Mouse (Mus musculus) left cerebral cortex, adult 18-20 months (tissue): ENCODE results near the gene Nt5c. TPM values are rescaled to one million over a fixed set of nuclear protein-coding genes. Genes with fewer than 3 reads are reported as not detected.
"Not testable (repeated sequence)": the region's sequence is repeated elsewhere in the genome, so short reads cannot be mapped to it uniquely, and the experiment has no call there.

Experiments
- DNase-seq, 2 experiments: peaks; one replicate each; pipeline ENCODE4 v3.0.0; 2021 to 2022; ENCODE audit warnings: low spot score in 2 of 2, mixed read lengths in 1 of 2
- long read RNA-seq, 2 experiments: library from polyadenylated mRNA; stranded (forward); transcript quantifications; one replicate each; pipeline ENCODE4 v2.0.0; 2021
- total RNA-seq, 2 experiments: library from RNA; stranded (reverse); gene quantifications; 2 replicates each; pipeline ENCODE4 v1.2.3; 2021

Gene Nt5c
- 10 to 100 TPM; 62.2 to 63.3 TPM for total RNA-seq
- long read RNA-seq, experiment 1, transcript Nt5c-201 (5 exons, 858 nt): major isoform, 32 of 60 reads
- long read RNA-seq, experiment 1, transcript Nt5c-204 (2 exons, 395 nt): minor isoform, 5 of 60 reads
- long read RNA-seq, experiment 1, partial matches to known transcripts: 0 of 60 reads
- long read RNA-seq, experiment 1, other reads (novel, unspliced or antisense): 17 of 60 reads
- long read RNA-seq, experiment 2, transcript Nt5c-201 (5 exons, 858 nt): major isoform, 25 of 41 reads
- long read RNA-seq, experiment 2, partial matches to known transcripts: 3 of 41 reads
- long read RNA-seq, experiment 2, other reads (novel, unspliced or antisense): 7 of 41 reads

DNA sequence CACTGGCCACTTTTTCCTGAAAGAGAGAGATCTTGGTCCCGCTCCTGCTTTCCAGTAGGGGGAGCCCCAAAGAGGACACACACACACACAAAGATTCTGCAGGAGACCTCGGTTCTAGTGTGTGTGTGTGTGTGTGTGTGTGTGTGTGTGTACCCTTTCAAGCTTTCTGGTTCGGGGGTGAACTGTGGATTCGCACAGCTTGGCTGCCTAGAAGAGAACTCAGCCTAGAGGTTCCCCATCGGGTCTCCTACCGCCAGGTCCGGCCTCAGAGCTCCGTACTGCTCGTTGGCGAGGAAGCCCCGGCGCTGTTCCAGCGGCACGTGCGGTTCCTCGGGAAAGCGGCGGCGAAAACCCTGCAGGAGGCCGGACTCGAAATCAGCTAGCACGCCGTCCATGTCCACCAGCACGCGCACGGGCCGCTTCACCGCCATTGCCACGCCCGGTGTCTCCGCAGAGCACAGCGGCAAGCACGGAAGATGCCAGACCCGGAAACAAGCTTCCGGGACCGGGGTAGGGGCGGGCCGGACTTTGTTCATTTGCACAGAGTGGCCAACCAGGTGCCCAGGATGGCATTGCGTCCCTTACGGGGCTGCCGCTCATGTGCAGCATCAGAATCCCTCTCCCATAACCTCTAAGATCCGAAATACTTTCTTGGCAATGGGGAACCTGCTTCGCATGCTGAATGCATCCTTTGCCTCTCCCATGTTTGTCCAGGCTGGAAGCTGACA lies at the start of gene Nt5c:
TSS of gene Nt5c (minus strand) at position 507 of the 728 bp plus-strand sequence.
- DNase-seq: peak; percentile 72 to 84

DNA sequence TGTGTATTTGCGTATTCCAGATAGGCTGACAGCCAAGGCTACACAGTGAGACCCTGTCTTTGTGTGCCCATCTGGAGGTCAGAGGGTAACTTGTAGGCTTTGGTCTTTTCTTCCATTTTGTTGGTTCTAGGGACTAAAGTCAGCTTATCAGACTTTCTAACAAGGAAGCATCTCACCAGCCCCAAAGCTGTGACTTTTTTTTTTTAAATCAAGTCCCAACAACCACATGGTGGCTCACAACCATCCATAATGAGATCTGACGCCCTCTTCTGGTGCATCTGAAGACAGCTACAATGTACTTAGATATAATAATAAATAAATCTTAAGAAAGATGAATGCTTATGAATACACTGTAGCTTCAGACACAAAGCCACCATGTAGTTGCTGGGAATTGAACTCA lies 46.4 kb upstream of the Nt5c start:
- no peak for DNase-seq

DNA sequence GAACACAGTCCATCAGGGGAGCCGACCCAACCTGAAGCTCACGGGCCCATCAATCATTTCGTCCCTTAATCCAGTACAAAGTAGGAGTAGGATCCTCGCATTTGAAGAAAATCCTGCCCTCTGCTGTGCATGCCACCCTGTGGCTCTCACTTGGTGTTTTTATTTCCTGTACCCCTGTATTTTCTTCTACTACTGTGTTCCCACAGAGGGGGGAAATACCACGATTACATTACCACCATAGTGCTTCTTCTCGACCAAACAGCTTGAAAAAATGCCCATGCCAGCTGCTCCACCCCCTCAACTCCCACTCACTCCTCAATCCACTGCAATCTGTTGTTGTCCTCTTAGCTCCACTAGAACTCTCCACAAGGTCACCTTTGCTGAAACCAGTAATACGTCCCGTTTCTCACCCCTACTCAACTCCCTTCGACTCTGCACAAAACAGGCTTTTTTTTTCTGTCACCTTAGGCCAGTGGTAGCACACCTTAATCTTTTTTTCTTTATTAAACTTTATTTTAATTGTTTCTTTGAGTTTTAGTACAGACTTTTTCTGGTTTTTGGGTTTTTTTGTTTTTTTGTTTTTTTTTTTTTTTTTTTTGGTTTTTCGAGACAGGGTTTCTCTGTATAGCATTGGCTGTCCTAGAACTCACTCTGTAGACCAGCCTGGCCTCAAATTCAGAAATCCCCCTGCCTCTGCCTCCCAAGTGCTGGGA lies 45.4 kb upstream of the Nt5c start:
- peak; percentile 50 to 57 for DNase-seq

DNA sequence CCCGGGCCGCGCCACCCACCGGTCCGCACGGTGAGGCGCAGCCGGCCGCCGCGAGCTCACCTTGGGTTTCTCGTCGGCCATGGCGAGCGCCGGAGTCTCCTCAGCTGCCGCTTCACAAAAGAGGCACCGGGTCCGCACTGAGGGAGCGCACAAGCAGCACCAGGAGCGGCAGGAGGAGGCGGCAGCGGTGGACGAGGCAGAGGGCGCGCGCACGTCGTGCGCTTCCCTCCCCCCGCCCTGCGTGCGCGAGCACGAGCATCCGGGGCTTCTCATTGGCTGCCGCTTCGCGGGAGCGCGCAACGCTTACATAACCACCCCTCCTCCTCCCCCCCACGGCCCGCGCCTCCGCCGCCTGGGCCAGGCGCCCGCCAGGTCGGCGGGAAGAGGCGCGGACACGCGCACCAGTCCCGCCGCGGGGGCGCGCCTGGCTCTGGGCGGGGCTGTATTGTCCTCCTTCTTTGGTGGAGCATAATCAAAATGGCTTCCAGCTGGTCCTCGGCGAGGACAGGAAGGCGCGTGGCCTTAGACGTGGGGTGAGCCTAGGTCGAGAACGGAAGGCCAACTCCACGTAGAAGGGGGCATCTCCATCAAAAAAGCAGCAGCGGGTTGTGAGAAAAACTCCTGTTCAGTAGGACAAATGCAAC lies 44.5 kb upstream of the Nt5c start, which contains the start of gene Sumo2:
TSS of gene Sumo2 (minus strand) at position 239 of the 644 bp plus-strand sequence.
- DNase-seq: peak; percentile 95 to 97

DNA sequence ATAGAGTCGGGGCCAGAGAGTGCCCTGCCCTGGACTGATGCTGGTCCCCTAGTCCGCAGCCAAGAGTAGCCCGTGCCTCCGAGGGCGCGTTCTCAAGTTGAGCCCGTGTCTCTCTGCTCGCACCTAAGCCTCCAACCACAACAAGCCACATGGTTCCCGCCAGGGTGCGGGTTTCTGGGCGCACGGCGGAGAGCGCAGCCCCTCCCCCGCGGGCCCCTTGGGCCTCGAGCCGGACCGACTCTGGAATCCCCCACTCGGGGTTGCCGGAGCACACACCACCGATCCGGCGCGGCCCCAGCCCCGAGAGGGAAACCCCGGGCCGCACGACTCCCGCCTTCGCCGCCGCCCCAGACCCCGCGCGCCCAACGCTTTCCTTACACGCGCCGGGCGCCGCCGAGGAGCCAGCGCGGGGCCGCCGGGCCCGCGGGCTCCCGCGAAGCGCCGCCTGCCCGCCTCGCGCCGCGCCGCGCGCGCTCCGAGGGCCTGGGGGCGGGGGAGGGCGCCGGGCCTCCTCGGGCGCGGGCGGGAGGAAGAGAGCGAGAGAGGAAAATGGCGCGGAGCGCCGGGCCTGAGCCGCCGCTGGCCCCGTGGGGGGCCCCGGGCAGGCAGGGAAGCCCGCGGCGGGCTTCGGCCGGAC lies 43.9 kb upstream of the Nt5c start:
- peak; percentile 43 to 68 for DNase-seq

DNA sequence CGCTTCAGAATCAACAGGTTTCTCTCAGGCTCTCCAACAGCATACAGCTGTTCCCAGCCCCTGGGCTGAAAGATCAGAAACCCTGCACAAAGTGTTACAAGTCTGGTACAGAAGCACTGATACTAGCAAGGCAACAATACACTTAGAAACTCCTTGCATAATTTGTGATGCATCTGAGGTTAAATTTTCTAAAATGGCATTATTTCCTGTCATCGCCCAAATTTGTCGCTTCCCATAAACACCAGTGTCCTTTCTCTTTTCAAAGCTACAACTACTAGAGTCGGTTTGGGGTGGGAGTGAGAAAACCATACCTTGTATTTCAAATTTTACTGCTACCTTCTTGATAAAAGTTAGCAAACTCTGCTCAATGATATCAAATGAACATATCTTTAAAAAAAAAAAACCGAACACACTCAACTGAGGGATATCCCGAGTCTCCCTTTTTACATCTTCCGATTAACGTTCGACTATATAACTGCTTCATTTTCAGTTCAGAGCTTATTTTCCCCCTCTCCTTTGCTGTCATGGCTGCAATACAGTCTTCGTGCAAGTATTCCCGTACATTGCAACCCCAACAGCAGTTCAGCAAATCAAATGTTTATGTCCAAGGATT lies 43.2 kb upstream of the Nt5c start:
- DNase-seq: no peak

DNA sequence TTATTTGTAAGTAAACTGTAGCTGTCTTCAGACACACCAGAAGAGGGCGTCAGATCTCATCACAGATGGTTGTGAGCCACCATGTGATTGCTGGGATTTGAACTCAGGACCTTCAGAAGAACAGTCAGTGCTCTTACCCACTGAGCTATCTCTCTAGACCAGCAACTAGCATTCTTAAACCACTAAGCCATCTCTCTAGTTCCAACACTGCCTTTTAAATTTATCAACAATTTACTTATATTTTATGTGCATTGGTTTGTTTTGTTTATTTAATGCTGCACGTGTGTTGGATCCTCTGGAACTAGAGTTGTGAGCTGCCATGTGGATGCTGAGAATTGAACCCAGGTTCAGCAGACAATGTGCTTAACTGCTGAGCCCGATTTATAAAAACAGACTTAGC lies 34.8 kb upstream of the Nt5c start:
- DNase-seq: not testable (repeated sequence)

DNA sequence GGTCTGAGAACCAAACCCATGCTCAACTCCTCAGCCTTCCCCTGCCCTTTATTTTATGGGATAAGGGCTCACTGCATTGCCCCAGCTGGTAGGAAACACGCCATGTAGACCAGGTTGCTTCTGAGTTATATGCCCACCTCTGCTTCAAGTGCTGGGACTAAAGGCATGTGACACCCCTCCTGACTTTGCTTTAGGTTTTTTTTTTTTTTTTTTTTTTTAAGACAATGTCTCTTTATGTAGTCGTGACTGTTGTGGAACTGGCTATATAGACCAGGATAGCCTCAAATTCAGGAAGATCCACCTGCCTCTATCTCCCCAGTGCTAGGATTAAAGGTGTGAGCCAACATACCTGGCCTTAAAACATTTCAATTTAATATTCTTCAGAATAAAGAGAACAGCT lies 31.0 kb upstream of the Nt5c start:
- DNase-seq: no peak

DNA sequence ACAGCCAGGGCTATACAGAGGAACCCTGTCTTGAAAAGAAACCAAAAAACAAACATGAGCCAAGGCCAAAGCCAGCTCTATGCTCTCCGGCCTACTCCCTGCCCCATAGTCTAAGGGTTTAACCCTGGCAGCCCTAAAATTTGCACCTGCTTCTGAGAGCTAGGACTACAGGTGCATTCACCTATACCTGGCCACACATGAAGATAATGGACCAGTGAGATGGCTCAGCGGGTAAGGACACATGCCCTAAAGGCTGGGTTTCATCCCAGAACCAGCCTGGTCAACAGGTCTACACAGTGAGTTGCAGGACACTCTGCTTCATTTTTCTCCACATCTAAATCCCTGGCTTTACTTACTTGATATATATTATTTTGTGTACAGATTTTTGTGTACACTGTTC lies 30.6 kb upstream of the Nt5c start:
- DNase-seq: no peak

DNA sequence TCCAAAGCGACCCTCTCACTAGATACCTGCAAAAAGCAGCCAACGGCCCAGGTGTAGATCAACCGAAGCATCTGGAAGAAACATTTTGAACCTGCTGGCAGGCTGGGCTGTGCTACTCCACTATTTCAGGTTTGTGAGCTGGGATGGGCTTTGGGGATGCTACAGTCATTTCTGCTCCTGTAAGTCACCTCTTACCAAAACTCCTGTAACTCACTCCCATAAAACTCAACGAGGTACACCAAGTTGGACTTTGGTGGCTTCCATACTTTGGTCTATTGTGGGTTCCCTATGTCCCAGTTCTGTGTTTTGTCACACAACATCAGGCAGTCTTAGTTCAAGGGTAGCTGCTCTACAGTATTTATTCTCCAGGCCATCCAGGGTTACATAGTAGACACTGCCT lies 29.4 kb upstream of the Nt5c start:
- DNase-seq: no peak

DNA sequence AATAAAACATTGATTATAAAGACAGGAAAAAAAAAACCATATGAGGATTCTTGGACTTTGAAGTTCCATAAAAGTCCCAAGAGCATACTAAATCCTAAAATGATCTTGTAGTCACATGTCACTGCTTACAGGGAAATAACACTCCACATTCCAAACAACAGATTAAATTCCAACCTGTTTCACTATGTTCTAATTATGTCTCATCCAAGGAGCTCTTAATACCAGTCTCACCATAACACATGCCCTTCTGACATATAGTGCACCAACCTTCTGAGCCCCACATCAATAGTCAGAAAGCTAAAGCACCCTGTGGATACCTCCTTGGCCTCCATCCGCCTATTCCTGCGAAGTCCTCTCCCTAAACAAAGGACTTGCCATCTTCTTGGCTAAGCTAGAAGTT lies 28.6 kb upstream of the Nt5c start:
- DNase-seq: no peak

DNA sequence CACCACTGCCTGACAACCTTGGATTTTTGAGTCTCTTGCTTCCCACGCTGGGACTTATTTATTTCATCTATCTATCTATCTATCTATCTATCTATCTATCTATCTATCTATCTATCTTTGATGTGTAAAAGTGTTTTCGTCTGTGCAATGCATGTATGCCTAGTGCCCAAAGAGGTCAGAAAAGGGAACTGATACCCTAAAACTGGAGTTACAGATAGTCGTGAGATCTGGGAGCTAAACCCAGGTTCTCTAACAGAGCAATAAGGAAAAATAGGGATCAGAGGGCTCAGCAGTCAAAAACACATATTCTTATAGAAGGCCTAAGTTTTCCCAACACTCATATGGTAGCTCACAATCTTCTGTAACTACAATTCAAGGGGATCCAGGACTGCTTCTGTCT lies 27.9 kb upstream of the Nt5c start:
- no peak for DNase-seq

DNA sequence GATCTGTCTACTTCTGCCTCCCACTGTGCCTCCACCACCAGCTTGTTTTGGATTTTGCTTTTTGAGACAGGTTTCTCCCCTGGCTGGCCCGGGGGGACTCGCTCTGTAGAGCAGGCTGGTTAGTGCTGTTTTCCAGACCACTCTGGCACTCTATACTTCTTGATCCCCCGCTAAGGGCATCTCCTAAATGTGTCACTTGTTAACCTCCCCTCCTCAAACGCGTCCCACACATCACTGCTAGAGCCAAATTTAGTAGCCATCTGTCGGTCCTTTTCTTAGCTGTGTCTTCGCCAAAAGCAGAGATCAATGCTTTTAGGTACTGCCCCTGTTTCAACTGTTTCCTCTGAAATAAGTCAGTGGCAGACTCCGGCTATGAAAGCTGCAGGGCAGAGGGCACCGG lies 27.0 kb upstream of the Nt5c start:
- peak; percentile 21 to 45 for DNase-seq

DNA sequence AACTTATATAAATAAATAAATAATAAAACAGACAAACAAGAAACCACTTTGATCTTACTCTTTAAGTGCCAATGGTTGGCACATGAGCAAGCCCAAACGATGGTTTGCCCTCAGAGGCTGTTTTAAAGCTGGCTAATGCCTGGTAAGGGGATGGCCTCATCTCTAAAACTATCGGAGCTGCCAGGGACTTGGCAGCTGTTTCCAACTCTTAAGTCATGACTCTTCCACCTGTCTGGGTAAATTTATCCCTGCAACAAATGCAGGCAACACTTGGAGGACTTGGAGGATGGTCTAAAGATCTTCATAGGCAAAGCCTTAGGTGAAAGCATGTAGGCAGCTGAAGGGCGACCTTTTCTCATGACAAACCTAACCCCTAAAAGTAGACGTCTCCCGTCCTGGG lies 25.3 kb upstream of the Nt5c start:
- no peak for DNase-seq

DNA sequence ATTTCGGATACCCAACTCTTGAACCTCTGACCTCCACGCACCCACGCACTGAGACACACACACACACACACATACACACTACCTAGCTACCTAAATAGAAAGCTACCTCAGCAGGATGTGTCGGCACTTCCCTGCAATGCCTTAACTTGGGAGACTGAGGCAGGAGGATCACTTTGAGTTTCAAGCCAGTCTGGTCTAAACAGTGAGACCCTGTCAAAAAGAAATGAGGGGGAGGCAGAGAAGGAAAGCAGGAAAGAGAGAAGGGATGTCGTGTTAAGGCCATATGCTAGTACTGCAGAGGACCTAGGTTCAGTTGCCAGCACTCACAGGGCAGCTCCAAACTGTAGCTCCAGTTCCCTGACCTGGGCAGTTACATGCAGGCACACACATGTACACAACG lies 23.4 kb upstream of the Nt5c start:
- no peak for DNase-seq

DNA sequence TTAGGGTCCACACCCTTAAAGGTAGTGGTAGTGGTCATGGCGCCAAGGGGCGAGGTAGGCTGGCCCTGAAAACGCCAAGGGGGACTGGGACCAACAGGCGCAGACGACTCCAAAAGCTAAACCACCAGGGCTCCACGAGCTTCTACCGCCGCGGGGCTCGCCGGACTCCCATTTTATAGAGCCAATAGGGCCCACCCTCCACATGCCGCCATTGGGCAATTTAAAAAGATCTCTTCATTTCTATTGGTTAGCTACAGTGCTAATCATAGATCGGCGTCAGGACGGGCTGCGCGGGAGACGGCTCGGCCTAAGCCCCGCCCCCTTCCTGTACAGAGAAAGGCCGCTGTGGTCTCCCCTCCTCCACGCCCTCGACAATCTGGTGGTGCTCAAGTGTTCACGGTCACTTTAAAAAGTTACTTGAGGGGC lies 22.6 kb upstream of the Nt5c start, which contains the start of gene Jpt1:
TSS of gene Jpt1 (minus strand) at position 150 of the 426 bp plus-strand sequence.
- peak; percentile 92 to 94 for DNase-seq

DNA sequence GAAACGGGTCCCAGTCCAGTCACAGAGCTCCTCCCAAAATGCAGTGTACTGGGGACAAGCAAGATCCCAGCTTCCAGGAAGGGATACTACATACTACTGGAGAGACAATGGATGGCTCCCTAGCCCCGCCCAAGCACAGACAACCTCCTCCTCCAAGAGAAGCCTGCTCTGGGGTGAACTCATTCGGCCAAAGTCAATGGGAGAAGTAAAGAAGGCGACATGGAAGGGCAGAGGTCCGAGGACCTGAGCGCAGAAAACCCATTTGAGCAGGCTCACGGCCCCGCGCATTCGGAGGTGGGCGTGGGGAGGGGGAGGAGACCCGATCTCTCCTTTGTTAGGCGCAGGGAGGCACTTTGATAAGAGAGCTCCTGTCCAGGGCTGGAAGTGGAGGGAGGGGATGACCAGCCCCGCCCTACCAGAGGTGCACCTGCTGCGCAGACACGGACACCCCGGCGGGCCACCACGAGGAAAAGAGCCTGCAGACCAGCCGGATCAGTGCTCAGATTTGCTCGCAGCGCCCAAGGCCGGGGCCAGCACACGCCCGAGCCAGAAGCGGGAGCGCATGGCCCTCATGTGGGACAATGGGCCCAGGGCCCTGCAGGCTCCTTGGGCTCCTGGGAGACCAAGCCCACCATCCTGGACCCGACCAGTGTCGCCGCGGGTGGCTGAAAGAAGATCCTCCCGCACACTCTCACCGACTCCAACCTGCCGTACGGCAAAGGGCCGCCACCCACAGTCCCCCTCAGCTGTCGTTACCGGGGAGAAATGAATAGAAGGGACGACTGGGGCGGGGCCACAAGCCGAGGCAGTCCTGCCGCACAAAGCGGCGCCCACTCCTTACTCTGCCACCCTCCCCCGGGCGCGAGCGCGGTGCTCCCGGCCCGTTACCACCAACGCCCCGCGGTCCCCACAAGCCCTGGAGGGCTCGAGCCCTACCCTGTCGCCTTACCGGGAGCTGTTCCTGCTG lies 21.9 kb upstream of the Nt5c start:
- peak; percentile 25 to 68 for DNase-seq

DNA sequence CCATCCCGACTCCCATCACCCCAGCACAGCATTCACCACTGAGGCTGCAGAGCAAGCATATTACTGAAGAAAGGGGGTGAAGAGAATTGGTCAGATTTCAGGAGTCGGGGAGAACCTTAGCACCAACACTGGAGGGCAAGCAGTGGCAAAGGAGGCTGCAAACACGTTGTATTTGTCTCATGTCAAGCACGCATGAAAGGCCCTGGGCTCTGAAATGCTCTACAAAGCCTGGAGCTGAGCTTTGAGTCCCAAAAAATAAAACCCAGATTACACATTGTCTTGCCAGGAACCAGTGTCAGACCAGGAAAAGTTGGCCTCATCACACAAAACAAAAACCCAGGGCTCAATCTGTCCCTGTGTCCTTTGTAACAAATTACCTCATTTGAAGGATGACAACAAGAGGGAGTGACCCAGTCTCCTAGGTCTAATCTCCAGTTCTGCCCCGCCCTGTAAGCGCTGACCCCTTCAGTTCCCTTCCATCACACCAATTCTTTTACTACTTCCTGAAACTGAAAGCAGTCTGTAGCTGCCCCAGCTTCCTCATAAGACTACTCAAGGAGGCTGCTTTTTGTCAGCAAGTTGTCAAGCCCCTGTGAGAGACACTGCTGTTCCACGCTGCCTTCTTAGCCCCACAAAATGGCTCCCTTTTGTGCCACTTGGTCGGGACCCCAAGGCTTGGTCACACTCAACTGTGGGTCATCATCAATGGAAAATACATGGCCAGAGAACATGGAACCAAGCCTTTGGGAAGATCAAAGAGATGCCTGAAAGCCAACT lies 20.9 kb upstream of the Nt5c start:
- no peak for DNase-seq
